Mouse (Mus musculus): ENCODE measurements around the gene 4930467E23Rik.
A peak's percentile ranks its signal among the peaks of the same experiment; 100 is the strongest.
"Not testable (repeated sequence)": the region's sequence is repeated elsewhere in the genome, so short reads cannot be mapped to it uniquely, and the experiment has no call there.

The 4930467E23Rik gene

DNA sequence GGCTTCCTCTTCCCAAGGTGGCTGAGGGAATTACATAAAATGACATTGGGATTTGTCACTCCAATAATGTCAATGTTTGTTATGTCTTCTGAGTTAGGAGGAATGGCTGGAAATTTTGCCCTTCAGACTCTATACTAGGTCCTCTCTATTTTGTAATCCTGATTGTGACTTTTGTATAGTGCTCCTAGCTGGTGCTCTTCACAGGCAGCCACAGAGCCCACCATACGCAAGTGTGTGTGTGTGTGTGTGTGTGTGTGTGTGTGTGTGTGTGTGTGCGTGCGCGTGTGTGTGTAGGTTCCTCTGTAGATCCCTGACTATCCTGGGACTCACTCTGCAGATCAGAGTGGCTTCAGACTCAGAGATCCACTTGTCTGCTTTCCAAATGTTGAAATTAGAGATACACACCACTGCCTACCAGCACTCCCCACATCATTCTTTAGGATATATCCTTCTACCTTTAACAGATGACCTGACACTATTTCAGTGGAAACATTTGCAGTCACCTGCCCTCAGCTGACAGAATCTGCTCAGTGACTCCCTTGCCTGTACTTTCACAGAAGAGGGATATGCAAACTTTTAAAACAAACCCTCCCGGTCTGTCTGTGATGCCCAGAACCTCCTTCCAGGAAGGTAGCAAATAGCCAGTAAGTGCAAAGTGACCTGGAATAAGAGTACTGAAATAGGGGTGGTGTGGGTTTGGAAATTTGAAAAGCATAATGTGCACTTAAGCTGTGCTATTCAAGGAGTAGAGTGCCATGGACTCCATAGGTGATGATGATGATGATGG is 52.1 kb downstream of the 4930467E23Rik start:
- DNase-seq = not testable (repeated sequence)

- not testable (repeated sequence) for DNase-seq
Observed at GRCm38 (mm10) chr8:19782736-19783135, 53.4 kb downstream of the 4930467E23Rik start.

DNA sequence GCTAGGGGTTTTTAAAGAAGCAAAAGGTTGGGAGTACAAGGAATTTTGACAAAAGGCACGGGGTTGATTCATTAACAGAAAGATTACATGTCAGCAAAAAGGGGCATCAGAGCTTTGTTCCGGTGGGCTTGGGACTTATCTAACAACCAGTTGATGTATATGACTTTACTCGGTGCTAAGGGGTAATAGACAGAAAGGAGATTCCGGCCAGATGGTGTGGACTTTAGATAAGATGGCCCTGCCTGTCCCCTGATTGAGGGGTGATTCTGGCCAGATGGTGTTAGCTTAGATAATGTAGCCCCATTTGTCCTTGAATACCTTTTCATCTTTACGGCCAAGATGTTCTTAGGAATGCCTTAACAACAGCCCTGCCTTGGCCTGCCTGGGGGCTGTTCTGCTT is 54.5 kb downstream of the 4930467E23Rik start:
- DNase-seq = peak; percentile 71

- DNase-seq = peak; percentile 100
Observed at GRCm38 (mm10) chr8:19784554-19785364, 55.4 kb downstream of the 4930467E23Rik start.

- DNase-seq = not testable (repeated sequence)
Observed at GRCm38 (mm10) chr8:19792696-19793095, 63.3 kb downstream of the 4930467E23Rik start.
